Mouse (Mus musculus): ENCODE data around the gene Dcst1.

- TF ChIP-seq CTCF (IDR thresholded peaks at IDR 0.05; ENCODE audit: control insufficient read depth, insufficient read depth, insufficient read length) (no peak), MYOD1 (IDR thresholded peaks at IDR 0.05; ENCODE audit: control insufficient read depth, insufficient read length, low read depth) (no peak), MAX (IDR thresholded peaks at IDR 0.05) (no peak), CEBPB (IDR thresholded peaks at IDR 0.05; ENCODE audit: low read depth) (no peak)
Measured at GRCm38 (mm10) chr3:89410864-89411263, 45.8 kb upstream of the Dcst1 start.
